Mouse (Mus musculus): ENCODE measurements around the gene Gm20388. TPM values are rescaled to one million over a fixed set of nuclear protein-coding genes. Genes with fewer than 3 reads are reported as not detected.

Gene Gm20388
- total RNA-seq, 1 experiment, result 27.0 TPM

DNA sequence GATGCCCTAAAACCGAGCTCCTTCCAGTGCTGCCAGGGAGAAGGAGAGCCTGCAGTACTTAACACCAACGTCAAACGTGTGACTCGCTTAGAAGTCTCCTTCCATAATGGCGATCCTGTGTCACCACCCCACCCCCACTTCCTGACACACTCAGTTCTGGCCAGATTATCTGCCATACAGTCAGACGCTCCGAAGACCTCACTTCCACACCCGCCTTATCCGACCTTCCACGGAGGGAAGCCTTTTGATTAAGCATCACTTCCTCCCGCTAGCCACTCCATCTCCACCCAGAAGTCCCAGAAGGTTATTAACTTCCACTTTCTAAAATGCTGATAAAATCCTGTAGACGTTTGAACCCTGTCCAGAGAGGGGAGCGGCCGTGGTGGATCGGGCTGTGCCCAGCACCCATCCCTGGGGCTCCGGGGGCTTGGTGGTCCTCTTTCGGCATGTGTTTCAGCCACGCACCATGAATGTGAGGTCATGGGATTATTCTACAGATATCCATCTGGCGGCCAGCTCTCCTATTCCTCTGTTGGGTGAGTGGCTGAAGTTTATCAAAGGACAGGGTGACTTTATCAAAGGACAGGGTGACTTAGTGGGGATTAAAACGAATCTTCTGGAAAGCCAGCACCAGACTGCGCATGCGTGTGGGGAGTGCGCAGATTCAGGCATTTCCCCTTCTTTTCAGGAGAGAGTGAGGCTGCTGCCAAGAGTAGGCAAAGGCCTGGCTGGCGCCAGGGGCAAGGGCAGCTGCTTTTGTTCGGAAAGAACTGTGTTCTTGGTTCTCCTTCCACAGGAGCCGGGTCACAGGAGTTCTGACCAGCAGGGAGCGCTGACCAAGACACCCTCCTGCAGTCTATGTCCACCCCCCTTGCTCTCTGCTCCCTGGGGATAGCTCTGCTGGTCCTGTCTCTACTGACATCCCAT is 1260.2 kb downstream of the Gm20388 start:
- no peaks in the 10 kb centered on the region for H3K36me3 ChIP-seq (ENCODE audit: control insufficient read depth, insufficient read depth, low read length, poor library complexity, severe bottlenecking)
- no peak overlapping the region for H3K4me3 ChIP-seq (ENCODE audit: insufficient read depth in 1 of 2, low read depth in 1 of 2, low read length in 2 of 2, poor library complexity in 1 of 2, severe bottlenecking in 1 of 2)
- no peak for DNase-seq (ENCODE audit: low read depth, low spot score)
- in situ Hi-C loops (cut with MboI; ENCODE audit: low sequenced_read_pairs in 2 of 2, unreplicated experiment in 2 of 2), result no loop called here
- H3K9ac ChIP-seq (ENCODE audit: insufficient read depth, low read depth, low read length, poor library complexity, severe bottlenecking), result no peak overlapping the region
- peaks cover 0 to 5% of the 10 kb centered on the region in 2 experiments; a peak in 2 of 4 replicates for H3K4me1 ChIP-seq (ENCODE audit: control insufficient read depth in 2 of 2, insufficient read depth in 2 of 2, low read length in 2 of 2, poor library complexity in 1 of 2)
- no peaks in the 10 kb centered on the region for H3K9me3 ChIP-seq (ENCODE audit: control insufficient read depth, insufficient read depth, low read depth, low read length)
- TF ChIP-seq ZNF384 (IDR thresholded peaks at IDR 0.05; ENCODE audit: low read depth, low read length) (no peak), ZC3H11A (IDR thresholded peaks at IDR 0.05; ENCODE audit: borderline replicate concordance, low read depth, low read length) (no peak), CHD2 (IDR thresholded peaks at IDR 0.05; ENCODE audit: low read depth, low read length) (no peak), HCFC1 (IDR thresholded peaks at IDR 0.05; ENCODE audit: borderline replicate concordance, insufficient read depth, low read length) (no peak), MAFK (IDR thresholded peaks at IDR 0.05; ENCODE audit: insufficient read depth, low read depth, low read length) (no peak)
- no peak overlapping the region for H3K27ac ChIP-seq (ENCODE audit: insufficient read depth, low read depth, low read length, poor library complexity, severe bottlenecking)

DNA sequence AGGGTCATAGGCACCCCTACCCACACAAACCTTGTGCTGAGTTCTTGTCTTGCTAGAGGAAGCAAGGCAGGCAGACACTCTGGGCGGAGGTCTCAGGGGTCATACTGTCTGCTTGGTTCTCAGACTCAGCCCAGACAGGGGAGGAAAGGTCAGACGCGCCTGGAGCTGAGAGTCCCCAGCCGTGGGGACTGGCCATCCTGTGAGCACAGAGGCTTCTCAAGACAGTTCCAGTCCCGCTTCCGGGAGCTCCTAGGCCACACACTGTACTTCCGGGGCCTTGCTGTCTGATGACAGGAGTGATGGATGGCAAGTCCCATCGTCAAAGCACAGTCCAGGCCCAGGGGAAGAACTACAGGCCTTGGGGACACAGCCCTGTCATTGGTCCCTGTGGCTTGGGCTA is 1261.9 kb downstream of the Gm20388 start:
- no peaks in the 10 kb centered on the region for H3K9me3 ChIP-seq (ENCODE audit: control insufficient read depth, insufficient read depth, low read depth, low read length)
- TF ChIP-seq MAFK (IDR thresholded peaks at IDR 0.05; ENCODE audit: insufficient read depth, low read depth, low read length) (no peak), CHD2 (IDR thresholded peaks at IDR 0.05; ENCODE audit: low read depth, low read length) (no peak), ZNF384 (IDR thresholded peaks at IDR 0.05; ENCODE audit: low read depth, low read length) (no peak), HCFC1 (IDR thresholded peaks at IDR 0.05; ENCODE audit: borderline replicate concordance, insufficient read depth, low read length) (no peak), ZC3H11A (IDR thresholded peaks at IDR 0.05; ENCODE audit: borderline replicate concordance, low read depth, low read length) (no peak)
- no peak for DNase-seq (ENCODE audit: low read depth, low spot score)
- H3K4me1 ChIP-seq (ENCODE audit: control insufficient read depth in 2 of 2, insufficient read depth in 2 of 2, low read length in 2 of 2, poor library complexity in 1 of 2), result peaks cover 0 to 5% of the 10 kb centered on the region in 2 experiments; a peak in 2 of 4 replicates
- no peak overlapping the region for H3K9ac ChIP-seq (ENCODE audit: insufficient read depth, low read depth, low read length, poor library complexity, severe bottlenecking)
- no peak overlapping the region for H3K27ac ChIP-seq (ENCODE audit: insufficient read depth, low read depth, low read length, poor library complexity, severe bottlenecking)
- no peaks in the 10 kb centered on the region for H3K36me3 ChIP-seq (ENCODE audit: control insufficient read depth, insufficient read depth, low read length, poor library complexity, severe bottlenecking)
- H3K4me3 ChIP-seq (ENCODE audit: insufficient read depth in 1 of 2, low read depth in 1 of 2, low read length in 2 of 2, poor library complexity in 1 of 2, severe bottlenecking in 1 of 2), result no peak overlapping the region
- in situ Hi-C loops (cut with MboI; ENCODE audit: low sequenced_read_pairs in 2 of 2, unreplicated experiment in 2 of 2), result no loop called here

DNA sequence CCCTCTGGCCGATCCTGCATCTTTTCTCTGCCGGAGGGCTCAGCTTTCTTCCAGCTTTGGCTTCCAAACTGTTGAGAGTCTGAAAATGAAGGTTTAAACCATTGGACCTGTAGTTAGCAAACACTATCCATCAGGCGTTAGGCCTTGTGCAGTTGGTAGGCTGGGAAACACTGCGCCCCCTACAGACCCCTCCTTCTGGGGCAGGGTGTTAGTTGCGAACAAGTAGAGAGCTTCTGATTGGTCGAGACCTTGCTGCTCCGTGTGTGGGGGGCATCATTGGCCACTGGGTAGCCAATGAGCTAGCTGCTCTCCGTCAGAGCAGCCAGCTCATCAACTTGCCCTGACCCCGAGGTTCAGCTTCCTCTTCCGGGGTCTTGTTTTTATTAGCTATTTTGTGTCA is 1263.5 kb downstream of the Gm20388 start:
- no peak overlapping the region for H3K27ac ChIP-seq (ENCODE audit: insufficient read depth, low read depth, low read length, poor library complexity, severe bottlenecking)
- H3K9ac ChIP-seq (ENCODE audit: insufficient read depth, low read depth, low read length, poor library complexity, severe bottlenecking), result no peak overlapping the region
- peak; percentile 63 for DNase-seq (ENCODE audit: low read depth, low spot score)
- no peak overlapping the region for H3K4me3 ChIP-seq (ENCODE audit: insufficient read depth in 1 of 2, low read depth in 1 of 2, low read length in 2 of 2, poor library complexity in 1 of 2, severe bottlenecking in 1 of 2)
- in situ Hi-C loops (cut with MboI; ENCODE audit: low sequenced_read_pairs in 2 of 2, unreplicated experiment in 2 of 2), result no loop called here
- H3K9me3 ChIP-seq (ENCODE audit: control insufficient read depth, insufficient read depth, low read depth, low read length), result no peaks in the 10 kb centered on the region
- TF ChIP-seq ZC3H11A (IDR thresholded peaks at IDR 0.05; ENCODE audit: borderline replicate concordance, low read depth, low read length) (no peak), CHD2 (IDR thresholded peaks at IDR 0.05; ENCODE audit: low read depth, low read length) (0 out of 2 replicates have a peak, but pooled peaks have one; percentile 26), HCFC1 (IDR thresholded peaks at IDR 0.05; ENCODE audit: borderline replicate concordance, insufficient read depth, low read length) (no peak)
- peaks cover 0 to 5% of the 10 kb centered on the region in 2 experiments; a peak in 2 of 4 replicates for H3K4me1 ChIP-seq (ENCODE audit: control insufficient read depth in 2 of 2, insufficient read depth in 2 of 2, low read length in 2 of 2, poor library complexity in 1 of 2)
- no peaks in the 10 kb centered on the region for H3K36me3 ChIP-seq (ENCODE audit: control insufficient read depth, insufficient read depth, low read length, poor library complexity, severe bottlenecking)

DNA sequence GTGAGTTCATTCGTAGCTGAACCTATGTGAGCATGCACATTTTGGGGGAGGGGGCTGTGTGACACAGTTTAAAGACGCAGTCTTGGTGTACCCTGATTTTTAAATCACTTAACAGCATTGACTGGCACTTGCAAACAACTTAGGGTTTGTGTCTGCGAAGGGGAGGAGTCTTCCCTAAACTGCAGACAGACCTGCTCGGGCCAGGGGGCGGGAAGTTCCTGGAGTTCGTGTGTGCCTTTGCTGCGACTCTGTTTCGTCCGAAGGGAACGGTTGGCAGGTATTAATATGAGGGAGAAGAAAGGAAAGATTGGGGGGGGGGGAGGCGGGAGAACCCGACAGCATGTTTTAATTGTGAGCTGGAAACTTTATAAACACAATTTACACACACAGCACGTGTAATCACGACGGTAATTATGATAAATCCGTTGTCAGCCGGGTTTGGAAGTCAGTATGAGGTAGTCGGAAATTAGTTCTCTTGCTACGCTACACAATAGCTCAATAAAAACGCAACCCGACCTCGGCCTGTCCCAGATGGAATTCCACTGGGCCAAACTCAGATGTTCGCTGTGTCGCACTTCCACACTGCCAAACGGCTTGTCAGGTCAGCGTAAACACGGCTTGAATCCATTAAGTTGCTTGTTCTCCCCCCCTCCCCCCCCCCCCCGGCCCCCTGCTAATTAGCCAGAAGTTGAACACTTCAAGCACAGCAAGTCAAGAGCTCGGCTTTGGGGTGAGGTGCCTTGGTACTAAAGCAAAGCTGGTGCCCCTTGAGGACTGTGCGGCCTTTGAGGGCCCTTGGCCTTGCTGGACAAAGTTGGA is 1264.3 kb downstream of the Gm20388 start:
- in situ Hi-C loops (cut with MboI; ENCODE audit: low sequenced_read_pairs in 2 of 2, unreplicated experiment in 2 of 2), result no loop called here
- DNase-seq (ENCODE audit: low read depth, low spot score), result no peak
- H3K9ac ChIP-seq (ENCODE audit: insufficient read depth, low read depth, low read length, poor library complexity, severe bottlenecking), result no peak overlapping the region
- no peaks in the 10 kb centered on the region for H3K36me3 ChIP-seq (ENCODE audit: control insufficient read depth, insufficient read depth, low read length, poor library complexity, severe bottlenecking)
- TF ChIP-seq MAFK (IDR thresholded peaks at IDR 0.05; ENCODE audit: insufficient read depth, low read depth, low read length) (no peak), ZNF384 (IDR thresholded peaks at IDR 0.05; ENCODE audit: low read depth, low read length) (no peak), HCFC1 (IDR thresholded peaks at IDR 0.05; ENCODE audit: borderline replicate concordance, insufficient read depth, low read length) (no peak), ZC3H11A (IDR thresholded peaks at IDR 0.05; ENCODE audit: borderline replicate concordance, low read depth, low read length) (no peak), CHD2 (IDR thresholded peaks at IDR 0.05; ENCODE audit: low read depth, low read length) (no peak)
- no peaks in the 10 kb centered on the region for H3K9me3 ChIP-seq (ENCODE audit: control insufficient read depth, insufficient read depth, low read depth, low read length)
- H3K4me3 ChIP-seq (ENCODE audit: insufficient read depth in 1 of 2, low read depth in 1 of 2, low read length in 2 of 2, poor library complexity in 1 of 2, severe bottlenecking in 1 of 2), result 0 out of 4 replicates have a peak overlapping the region, but pooled peaks of 1 of the 2 experiments have one; percentile 23
- peaks cover 0 to 5% of the 10 kb centered on the region in 2 experiments; a peak in 2 of 4 replicates for H3K4me1 ChIP-seq (ENCODE audit: control insufficient read depth in 2 of 2, insufficient read depth in 2 of 2, low read length in 2 of 2, poor library complexity in 1 of 2)
- no peak overlapping the region for H3K27ac ChIP-seq (ENCODE audit: insufficient read depth, low read depth, low read length, poor library complexity, severe bottlenecking)
